Mouse (Mus musculus): Measurements from ENCODE around the gene Cgnl1. TPM values are rescaled to one million over a fixed set of nuclear protein-coding genes. Genes with fewer than 3 reads are reported as not detected.

Cgnl1 gene
- total RNA-seq, 4 experiments from 2014 or later = 28.4 to 41.6 (median 30.4) TPM

- no peak for DNase-seq (ENCODE audit: low spot score)
Observed at GRCm38 (mm10) chr9:71586408-71586807, 185.0 kb downstream of the Cgnl1 start.

GRCm38 (mm10) chr9:71582771-71583170, 188.6 kb downstream of the Cgnl1 start:
- DNase-seq (ENCODE audit: low spot score) = no peak

- DNase-seq (ENCODE audit: low spot score) = no peak
Observed at GRCm38 (mm10) chr9:71578896-71579564, 192.4 kb downstream of the Cgnl1 start.

Other genes with a start within 250 kb of the Cgnl1 start
- 100 to 1,000 TPM; 373 to 483 (median 430) TPM for gene Myzap, start 179.2 kb downstream of the Cgnl1 start, total RNA-seq (2022)

Data from heart, adult 8-10 months (tissue).